In genomic region chr11:97744718-97745330, GRCm38 (mm10) we compare ENCODE assay signal across 8 mouse cellular contexts. TPM values are rescaled to one million over a fixed set of nuclear protein-coding genes. Genes with fewer than 3 reads are reported as not detected.
DNase-seq lines count a peak whose midpoint lies in the region; ATAC-seq lines count a peak whose summit lies in the region.

No protein-coding gene starts in this region.

- H3K9ac ChIP-seq in forebrain, embryonic 14.5 days (ENCODE audit: low read length), result peak overlapping the region; percentile 76
- peak overlapping the region; percentile 80 for H3K9ac ChIP-seq in neural tube, embryonic 15.5 days (replicated peaks)

- H3K4me2 ChIP-seq in forebrain, embryonic 14.5 days (ENCODE audit: low read length), result peak overlapping the region; percentile 66
- peak overlapping the region; percentile 73 for H3K4me2 ChIP-seq in neural tube, embryonic 15.5 days

- peak overlapping the region; percentile 94 for H3K27ac ChIP-seq in forebrain, embryonic 14.5 days (ENCODE audit: low read depth, low read length)
- H3K27ac ChIP-seq in neural tube, embryonic 15.5 days (replicated peaks), result peak overlapping the region; percentile 99

- H3K27me3 ChIP-seq in forebrain, embryonic 14.5 days (replicated peaks; ENCODE audit: control insufficient read depth, insufficient read depth, low read length), result no peaks in the 10 kb centered on the region
- no peaks in the 10 kb centered on the region for H3K27me3 ChIP-seq in neural tube, embryonic 15.5 days (replicated peaks)

- H3K36me3 ChIP-seq in forebrain, embryonic 14.5 days (ENCODE audit: control insufficient read depth, insufficient read depth, low read length), result peaks cover 37% of the 10 kb centered on the region
- peaks cover 35% of the 10 kb centered on the region for H3K36me3 ChIP-seq in neural tube, embryonic 15.5 days

- WGBS in forebrain, embryonic 14.5 days, result under 1% methylated on average over 50 of the region's 57 CpGs
- WGBS in neural tube, embryonic 15.5 days, result under 1% methylated on average over 34 of the region's 57 CpGs

- H3K4me1 ChIP-seq in forebrain, embryonic 14.5 days (ENCODE audit: control insufficient read depth, insufficient read depth, low read length), result peaks cover 15% of the 10 kb centered on the region
- H3K4me1 ChIP-seq in neural tube, embryonic 15.5 days, result peaks cover 36% of the 10 kb centered on the region

- intact Hi-C loops in heart, postnatal 14 days (cut with DNase I), result loop anchor here (2.0 to 5.0 kb wide), 2 partner anchors 38 to 98 kb away; no protein-coding TSS in a partner anchor

- peak; percentile 100 for DNase-seq in ES-CJ7 (ENCODE audit: low read depth, low spot score)
- peak; percentile 98 for DNase-seq in cerebellum, adult 11 months
- DNase-seq in forebrain, embryonic 14.5 days (ENCODE audit: low spot score), result peak; percentile 100
- DNase-seq in heart, postnatal 14 days, result peak; percentile 98 to 99
- DNase-seq in layer of hippocampus, adult 11-12 months (ENCODE audit: low spot score), result peak; percentile 99
- peak; percentile 99 to 100 for DNase-seq in lung, adult 18-20 months
- DNase-seq in testis, postnatal 14 days (ENCODE audit: low spot score), result peak; percentile 99

- peak overlapping the region; percentile 69 for H3K4me3 ChIP-seq in forebrain, embryonic 14.5 days (ENCODE audit: low read depth, low read length)
- H3K4me3 ChIP-seq in neural tube, embryonic 15.5 days (replicated peaks), result peak overlapping the region; percentile 74

- H3K9me3 ChIP-seq in forebrain, embryonic 14.5 days (replicated peaks; ENCODE audit: control insufficient read depth, low read length), result no peaks in the 10 kb centered on the region
- H3K9me3 ChIP-seq in neural tube, embryonic 15.5 days (replicated peaks), result no peaks in the 10 kb centered on the region

- ATAC-seq in forebrain, embryonic 14.5 days, result peak; percentile 97
- peak; percentile 96 for ATAC-seq in neural tube, embryonic 15.5 days (ENCODE audit: low FRiP score)

RNA-seq across cellular contexts. Expression of gene Pip4k2b, which starts 0.3 kb away (rescaled TPM):
- polyA plus RNA-seq in forebrain, embryonic 14.5 days (2014; fragmentation: Nextera tagmentation; extraction: Ambion mirVana), result 6.0 and 6.9 TPM in 2 replicates
- total RNA-seq in heart, postnatal 14 days (2021), result 10 to 100 TPM; 20.7 to 22.6 TPM
- polyA plus RNA-seq in neural tube, embryonic 15.5 days (2015; fragmentation: Nextera tagmentation; extraction: Ambion mirVana), result 3.8 and 5.0 TPM in 2 replicates

RNA-seq across cellular contexts. Expression of gene Cwc25, which starts 21.5 kb away (rescaled TPM):
- 9.9 and 11.1 TPM in 2 replicates for polyA plus RNA-seq in forebrain, embryonic 14.5 days (2014; fragmentation: Nextera tagmentation; extraction: Ambion mirVana)
- total RNA-seq in heart, postnatal 14 days (2021), result 10 to 100 TPM in 1 of 2 experiments, 1 to 10 TPM in 1; 8.9 to 10.6 TPM
- 16.2 and 16.4 TPM in 2 replicates for polyA plus RNA-seq in neural tube, embryonic 15.5 days (2015; fragmentation: Nextera tagmentation; extraction: Ambion mirVana)

RNA-seq across cellular contexts. Expression of gene 1700001P01Rik, which starts 30.9 kb away (rescaled TPM):
- polyA plus RNA-seq in forebrain, embryonic 14.5 days (2014; fragmentation: Nextera tagmentation; extraction: Ambion mirVana), result 0.50 TPM in 1 of 2 replicates, not detected in the other
- total RNA-seq in heart, postnatal 14 days (2021), result under 1 TPM in 1 of 2 experiments, not detected in 1; 0.65 TPM
- polyA plus RNA-seq in neural tube, embryonic 15.5 days (2015; fragmentation: Nextera tagmentation; extraction: Ambion mirVana), result 0.63 and 0.88 TPM in 2 replicates

RNA-seq across cellular contexts. Expression of gene Rpl23, which starts 37.4 kb away (rescaled TPM):
- polyA plus RNA-seq in forebrain, embryonic 14.5 days (2014; fragmentation: Nextera tagmentation; extraction: Ambion mirVana), result 348 and 451 TPM in 2 replicates
- 100 to 1,000 TPM; 503 to 533 TPM for total RNA-seq in heart, postnatal 14 days (2021)
- polyA plus RNA-seq in neural tube, embryonic 15.5 days (2015; fragmentation: Nextera tagmentation; extraction: Ambion mirVana), result 314 and 372 TPM in 2 replicates

RNA-seq across cellular contexts. Expression of gene Psmb3, which starts 41.6 kb away (rescaled TPM):
- 530 and 674 TPM in 2 replicates for polyA plus RNA-seq in forebrain, embryonic 14.5 days (2014; fragmentation: Nextera tagmentation; extraction: Ambion mirVana)
- 100 to 1,000 TPM; 161 to 169 TPM for total RNA-seq in heart, postnatal 14 days (2021)
- 458 and 459 TPM in 2 replicates for polyA plus RNA-seq in neural tube, embryonic 15.5 days (2015; fragmentation: Nextera tagmentation; extraction: Ambion mirVana)

Comparison
In these comparisons a context has a peak if more than half of its experiments do, and no peak if none do; other contexts are left out.
1. Peak in every context shown above with its lines: DNase-seq, ATAC-seq, H3K4me3 ChIP-seq and H3K27ac ChIP-seq.